In genomic region chr6:134921014-134921694, GRCm38 (mm10) we compare ENCODE assay signal across 8 mouse cellular contexts. TPM values are rescaled to one million over a fixed set of nuclear protein-coding genes. Genes with fewer than 3 reads are reported as not detected.
A peak's percentile ranks its signal among the peaks of the same experiment; 100 is the strongest.
DNase-seq lines count a peak whose midpoint lies in the region; ATAC-seq lines count a peak whose summit lies in the region.

No protein-coding gene starts in this region.

- peaks cover 9% of the 10 kb centered on the region for H3K4me1 ChIP-seq in limb, embryonic 11.5 days (ENCODE audit: control insufficient read depth, insufficient read depth, low read length)
- H3K4me1 ChIP-seq in midbrain, embryonic 10.5 days = peaks cover 74% of the 10 kb centered on the region

- H3K4me2 ChIP-seq in limb, embryonic 11.5 days (ENCODE audit: low read depth, severe bottlenecking) = peak overlapping the region; percentile 78

- peak overlapping the region; percentile 66 for H3K9ac ChIP-seq in limb, embryonic 11.5 days (ENCODE audit: low read length)

- H3K36me3 ChIP-seq in limb, embryonic 11.5 days (ENCODE audit: control insufficient read depth, insufficient read depth, low read length) = no peaks in the 10 kb centered on the region
- peaks cover 30% of the 10 kb centered on the region for H3K36me3 ChIP-seq in midbrain, embryonic 10.5 days

- H3K27ac ChIP-seq in limb, embryonic 11.5 days (replicated peaks; ENCODE audit: low read depth, low read length) = peak overlapping the region; percentile 70
- H3K27ac ChIP-seq in midbrain, embryonic 10.5 days (replicated peaks) = peak overlapping the region; percentile 94

- no peak for ATAC-seq in limb, embryonic 11.5 days (ENCODE audit: insufficient number of reproducible peaks, low FRiP score, low TSS enrichment, low read depth)

- peak overlapping the region; percentile 91 for H3K4me3 ChIP-seq in limb, embryonic 11.5 days (ENCODE audit: low read depth, low read length)
- H3K4me3 ChIP-seq in midbrain, embryonic 10.5 days = peak overlapping the region; percentile 81

- peak; percentile 43 to 56 for DNase-seq in left cerebral cortex, adult 18-20 months (ENCODE audit: low spot score in 2 of 2)
- DNase-seq in left cerebral cortex, adult 11 months (ENCODE audit: low spot score) = no peak
- DNase-seq in cerebellum, postnatal 14 days = peak; percentile 84 to 86
- DNase-seq in gastrocnemius, adult 18-20 months (ENCODE audit: low spot score) = peak; percentile 56
- peak; percentile 92 for DNase-seq in induced T-regulatory cell, adult 2 months (ENCODE audit: low read depth)
- DNase-seq in limb, embryonic 11.5 days (ENCODE audit: low spot score) = peak; percentile 62
- peak; percentile 57 for DNase-seq in midbrain, embryonic 10.5 days (ENCODE audit: low spot score)
- DNase-seq in spleen, postnatal 10 days (ENCODE audit: low spot score in 2 of 2) = peak; percentile 69 to 75

- H3K27me3 ChIP-seq in limb, embryonic 11.5 days (ENCODE audit: control insufficient read depth, insufficient read depth, low read length) = no peaks in the 10 kb centered on the region
- H3K27me3 ChIP-seq in midbrain, embryonic 10.5 days (ENCODE audit: low read depth, poor library complexity, severe bottlenecking) = peaks cover 14% of the 10 kb centered on the region

- H3K9me3 ChIP-seq in limb, embryonic 11.5 days (ENCODE audit: control insufficient read depth, low read length) = no peaks in the 10 kb centered on the region
- no peaks in the 10 kb centered on the region for H3K9me3 ChIP-seq in midbrain, embryonic 10.5 days (replicated peaks)

- under 1% methylated on average over 32 of the region's 32 CpGs for WGBS in limb, embryonic 11.5 days
- under 1% methylated on average over 32 of the region's 32 CpGs for WGBS in midbrain, embryonic 10.5 days

RNA-seq across cellular contexts. Expression of gene Cdkn1b, which starts 1.0 kb away (rescaled TPM):
- 10 to 100 TPM; 38.2 to 40.5 TPM for total RNA-seq in left cerebral cortex, adult 18-20 months (2021)
- total RNA-seq in gastrocnemius, adult 18-20 months (2021) = 10 to 100 TPM; 32.2 to 34.1 TPM
- 13.7 and 16.1 TPM in 2 replicates for polyA plus RNA-seq in limb, embryonic 11.5 days (2014; fragmentation: Nextera tagmentation; extraction: Ambion mirVana)
- polyA plus RNA-seq in midbrain, embryonic 10.5 days (2016; fragmentation: Nextera tagmentation; extraction: Ambion mirVana) = 15.5 and 20.9 TPM in 2 replicates

RNA-seq across cellular contexts. Expression of gene Gpr19, which starts 22.8 kb away (rescaled TPM):
- total RNA-seq in left cerebral cortex, adult 18-20 months (2021) = 10 to 100 TPM; 28.8 to 32.1 TPM
- total RNA-seq in gastrocnemius, adult 18-20 months (2021) = 1 to 10 TPM; 4.2 to 5.1 TPM
- 8.9 and 9.8 TPM in 2 replicates for polyA plus RNA-seq in limb, embryonic 11.5 days (2014; fragmentation: Nextera tagmentation; extraction: Ambion mirVana)
- polyA plus RNA-seq in midbrain, embryonic 10.5 days (2016; fragmentation: Nextera tagmentation; extraction: Ambion mirVana) = 32.3 and 37.7 TPM in 2 replicates

Comparison
In these comparisons a context has a peak if more than half of its experiments do, and no peak if none do; other contexts are left out.
1. RNA of gene Gpr19, which starts 22.8 kb away (total RNA-seq): 28.8 to 32.1 TPM in left cerebral cortex, adult 18-20 months; 4.2 to 5.1 TPM in gastrocnemius, adult 18-20 months; every median in the first group is over 4 times any median in the second.